Mouse (Mus musculus): ENCODE data around the gene Ugt1a6b.

DNA sequence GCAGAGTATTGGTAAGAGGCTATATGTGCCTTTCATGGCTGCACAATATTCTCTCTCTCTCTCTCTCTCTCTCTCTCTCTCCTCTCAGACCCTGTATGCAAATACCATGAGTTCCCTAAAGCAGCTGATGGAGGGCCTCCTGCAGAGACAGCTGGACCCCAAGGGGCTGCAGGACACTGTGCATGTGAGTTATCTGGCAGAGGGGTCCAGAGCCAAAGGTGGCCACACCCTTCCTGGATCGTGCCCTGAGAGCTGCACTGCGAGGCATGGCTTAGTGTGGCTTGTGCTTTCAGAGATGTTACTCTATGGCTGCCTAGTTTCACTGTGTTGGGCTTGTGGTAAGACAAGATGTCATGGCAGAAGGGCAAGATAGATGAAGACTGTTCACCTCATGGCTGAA lies 144.6 kb downstream of the Ugt1a6b start:
- no peak for TF ChIP-seq CTCF (IDR thresholded peaks at IDR 0.05; ENCODE audit: borderline replicate concordance, extremely low read depth, insufficient read depth, insufficient read length)
- no peak for TF ChIP-seq POLR2A (IDR thresholded peaks at IDR 0.05; ENCODE audit: borderline replicate concordance, extremely low read depth, insufficient read depth, insufficient read length, poor library complexity, severe bottlenecking)
